Mouse (Mus musculus): ENCODE measurements around the gene Il2rb. TPM values are rescaled to one million over a fixed set of nuclear protein-coding genes. Genes with fewer than 3 reads are reported as not detected.

Gene Il2rb
- polyA plus RNA-seq, 1 experiment from 2014 or later: not detected

DNA sequence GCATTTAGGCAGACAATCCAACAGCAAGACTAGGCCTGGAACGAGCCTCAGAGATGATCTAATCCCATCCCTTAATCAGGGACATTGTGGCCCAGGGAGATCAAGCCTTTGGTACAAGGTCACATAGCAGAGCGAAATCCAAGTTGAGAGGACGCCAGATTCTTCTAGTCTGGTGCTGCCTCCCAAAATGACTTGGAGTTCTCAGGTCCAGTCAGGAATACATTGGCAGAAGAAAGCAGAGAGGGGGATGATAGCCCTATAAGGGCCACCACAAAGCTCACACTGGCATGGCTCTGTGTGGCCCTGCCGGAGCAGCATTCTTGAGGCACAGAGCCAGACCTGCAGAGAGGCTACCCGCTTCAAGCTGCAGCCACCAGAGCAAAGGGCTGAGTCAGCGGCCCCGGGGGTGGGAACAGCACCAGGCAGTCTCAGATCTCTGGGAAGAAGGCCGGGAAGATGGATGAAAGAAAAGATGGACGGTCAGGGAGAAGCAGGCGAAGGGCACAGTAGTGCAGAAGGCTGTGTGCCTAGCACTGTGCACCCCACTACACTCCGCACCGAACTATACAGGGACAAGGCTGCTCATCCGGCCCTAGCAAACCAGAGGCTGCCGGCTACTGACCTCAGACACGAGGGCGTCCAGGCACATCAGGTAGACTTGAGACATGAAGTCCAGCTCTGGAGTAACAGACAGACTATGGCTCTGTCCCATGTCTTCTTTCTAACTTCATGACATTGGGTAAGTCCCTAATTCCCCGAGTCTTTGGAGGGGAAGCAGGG lies 35.8 kb upstream of the Il2rb start, which contains the start of gene C1qtnf6:
Gene C1qtnf6, minus strand, starts transcription at position 746 of the 780 bp plus-strand sequence.
- peak within 1 kb of the TSS; percentile 85 for H3K27ac ChIP-seq
- WGBS: 75% methylated on average over 17 of the region's 17 CpGs

DNA sequence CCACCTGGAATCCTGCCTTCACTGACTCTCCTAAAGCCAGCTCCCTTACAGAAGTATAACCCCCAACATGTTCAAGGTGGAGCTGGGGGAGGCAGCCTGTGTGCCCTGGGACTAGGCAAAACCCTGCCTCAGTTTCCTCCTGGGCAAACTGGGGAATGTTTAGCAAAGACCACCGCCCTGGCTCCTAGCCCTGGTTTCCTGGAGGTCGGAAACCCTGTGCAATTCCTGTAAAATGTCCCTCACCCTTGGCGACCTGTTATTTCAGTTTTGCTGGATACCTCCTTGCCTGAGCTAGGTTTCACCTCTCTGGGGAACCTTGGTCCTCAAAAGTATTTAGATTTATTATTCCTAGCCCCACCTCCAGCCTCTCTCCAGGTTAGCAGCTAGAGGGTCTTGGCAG lies 35.1 kb upstream of the Il2rb start:
- peaks cover 40% of the 10 kb centered on the region for H3K4me1 ChIP-seq
- H3K27me3 ChIP-seq (ENCODE audit: poor library complexity, severe bottlenecking): peaks cover 22% of the 10 kb centered on the region
- no peaks in the 10 kb centered on the region for H3K36me3 ChIP-seq (replicated peaks)
- H3K27ac ChIP-seq: peak overlapping the region; percentile 86; the same call in 1 of the 2 replicates
- WGBS: 68% methylated on average over 3 of the region's 3 CpGs
- no peak for DNase-seq (ENCODE audit: extremely low spot score, low spot score)
- H3K9me3 ChIP-seq: no peaks in the 10 kb centered on the region
- peak overlapping the region; percentile 50; the same call in 1 of the 2 replicates for H3K4me3 ChIP-seq

More for the DNA sequence above, 35.8 kb upstream of the Il2rb start, which contains the start of gene C1qtnf6:
- Histone ChIP-seq H3K27me3 (ENCODE audit: poor library complexity, severe bottlenecking) (peaks cover 22% of the 10 kb centered on the region), H3K4me3 (peak within 1 kb of the TSS; percentile 53), H3K4me1 (peaks cover 46% of the 10 kb centered on the region), H3K9me3 (no peaks in the 10 kb centered on the region), H3K36me3 (replicated peaks) (no peaks in the 10 kb centered on the region)
- no peak for DNase-seq (ENCODE audit: extremely low spot score, low spot score)

DNA sequence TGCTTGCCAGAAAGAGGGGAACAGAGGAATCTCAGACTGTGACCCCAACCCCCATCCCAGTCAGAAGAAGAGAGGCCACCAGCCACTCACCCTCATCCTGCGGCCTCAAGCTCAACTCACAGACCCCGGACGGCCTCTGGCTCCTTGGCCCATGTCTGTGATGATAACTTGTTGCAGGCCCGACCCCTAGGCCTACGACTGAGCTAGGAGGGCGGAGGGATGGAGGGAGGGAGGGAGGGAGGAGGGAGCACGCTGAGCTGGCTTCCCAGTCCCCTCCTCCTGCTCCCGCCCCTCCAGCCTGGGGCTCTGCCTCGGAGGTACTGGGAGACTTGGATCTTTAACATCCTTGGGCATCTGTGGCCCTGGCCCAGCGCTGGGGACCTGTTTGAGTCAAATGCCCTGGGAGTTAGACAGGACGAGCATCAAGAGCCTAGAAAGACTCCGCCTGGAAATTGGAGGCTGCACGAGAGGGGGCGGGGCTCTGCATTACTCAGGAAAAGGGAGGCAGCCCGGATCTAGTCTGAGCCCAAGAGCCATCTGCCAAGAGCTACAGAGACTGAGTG lies 34.4 kb upstream of the Il2rb start:
- Histone ChIP-seq H3K4me1 (peaks cover 42% of the 10 kb centered on the region), H3K9me3 (no peaks in the 10 kb centered on the region), H3K36me3 (replicated peaks) (no peaks in the 10 kb centered on the region), H3K4me3 (peak overlapping the region; percentile 50), H3K27me3 (ENCODE audit: poor library complexity, severe bottlenecking) (peaks cover 22% of the 10 kb centered on the region), H3K27ac (peak overlapping the region; percentile 86)
- peak; percentile 67 for DNase-seq (ENCODE audit: extremely low spot score, low spot score)
- WGBS: under 1% methylated on average over 15 of the region's 15 CpGs

DNA sequence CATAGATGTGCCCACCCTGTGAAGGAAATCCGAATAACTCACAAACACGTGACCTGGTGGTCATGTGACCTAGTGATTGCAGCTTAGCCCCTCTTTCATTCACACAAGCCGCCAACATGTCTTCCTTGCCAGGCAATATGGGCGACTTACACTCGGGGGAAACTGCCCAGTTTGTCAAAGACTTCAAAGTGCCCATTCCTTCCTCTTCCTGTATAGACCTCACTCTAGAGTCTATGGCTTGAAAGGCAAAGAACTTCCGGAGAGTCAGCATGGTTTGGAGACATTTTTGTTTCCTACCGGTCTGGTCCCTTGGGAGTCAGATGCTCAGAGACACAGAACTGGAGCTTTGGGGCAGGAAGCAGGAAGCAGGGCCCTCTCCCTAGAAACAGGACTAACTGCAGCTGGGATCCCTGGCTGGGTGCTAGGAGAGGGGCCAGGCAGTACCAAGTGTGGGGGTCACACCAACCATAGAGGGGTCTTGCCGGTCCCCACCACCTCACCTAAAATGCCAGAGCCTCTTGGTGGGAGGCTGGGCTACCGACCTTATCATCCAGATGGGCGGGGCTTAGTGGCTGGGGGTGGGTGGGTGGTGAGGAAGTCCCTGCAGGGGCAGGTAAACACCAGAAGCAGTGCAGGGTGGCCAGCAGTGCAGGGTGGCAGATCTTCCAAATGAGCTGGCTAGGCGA lies 33.8 kb upstream of the Il2rb start:
- Histone ChIP-seq H3K4me1 (peaks cover 48% of the 10 kb centered on the region), H3K27ac (peak overlapping the region; percentile 86), H3K4me3 (peak overlapping the region; percentile 50), H3K9me3 (no peaks in the 10 kb centered on the region), H3K27me3 (ENCODE audit: poor library complexity, severe bottlenecking) (peaks cover 22% of the 10 kb centered on the region), H3K36me3 (replicated peaks) (no peaks in the 10 kb centered on the region)
- no peak for DNase-seq (ENCODE audit: extremely low spot score, low spot score)
- WGBS: 54% methylated on average over 11 of the region's 11 CpGs

DNA sequence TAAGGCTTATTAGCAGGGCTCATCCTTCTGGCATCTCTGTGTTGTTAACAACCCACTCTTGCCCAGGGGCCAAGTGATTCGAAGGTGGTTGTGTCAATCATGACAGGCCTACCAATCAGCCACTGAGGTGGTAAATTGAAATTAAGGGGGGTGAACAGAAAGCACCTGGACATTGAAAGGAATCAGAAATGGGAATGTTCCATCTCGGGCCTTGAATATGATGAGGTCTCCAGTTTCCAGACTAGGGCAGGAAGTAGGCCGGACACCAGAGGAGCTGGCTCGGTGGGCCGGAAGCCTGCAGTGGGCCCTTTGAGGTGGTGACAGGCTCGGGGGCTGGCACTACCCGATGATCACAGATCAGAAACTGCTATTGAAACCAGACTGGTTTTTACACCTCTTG lies 32.9 kb upstream of the Il2rb start:
- WGBS: 87% methylated on average over 7 of the region's 7 CpGs
- H3K4me1 ChIP-seq: peaks cover 51% of the 10 kb centered on the region

DNA sequence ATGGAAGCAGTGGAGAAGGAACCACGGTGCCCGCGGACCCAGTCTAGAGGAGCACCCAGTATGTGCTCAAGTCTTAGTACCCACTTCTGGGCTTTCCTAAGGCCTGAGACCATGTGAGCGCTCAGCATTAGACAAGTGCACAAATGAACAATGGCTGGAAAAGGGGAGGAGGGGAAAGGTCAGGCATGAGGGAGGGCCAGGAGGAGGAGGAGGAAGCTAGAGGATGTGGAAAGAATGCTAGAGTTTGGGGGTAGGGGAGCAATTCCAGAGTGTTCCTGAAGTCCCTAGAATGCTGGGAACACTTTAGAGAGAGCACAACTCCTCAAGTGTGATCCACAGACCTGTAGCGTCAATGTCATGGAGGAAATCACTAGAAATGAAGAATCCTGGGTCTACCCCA lies 29.1 kb upstream of the Il2rb start:
- WGBS: 90% methylated on average over 5 of the region's 5 CpGs
- H3K36me3 ChIP-seq (replicated peaks): no peaks in the 10 kb centered on the region
- no peak overlapping the region for H3K4me3 ChIP-seq
- H3K9me3 ChIP-seq: no peaks in the 10 kb centered on the region
- no peak overlapping the region for H3K27ac ChIP-seq
- H3K4me1 ChIP-seq: peaks cover 38% of the 10 kb centered on the region
- H3K27me3 ChIP-seq (ENCODE audit: poor library complexity, severe bottlenecking): no peaks in the 10 kb centered on the region
- no peak for DNase-seq (ENCODE audit: extremely low spot score, low spot score)

More for the DNA sequence above, 32.9 kb upstream of the Il2rb start:
- Histone ChIP-seq H3K36me3 (replicated peaks) (no peaks in the 10 kb centered on the region), H3K27me3 (ENCODE audit: poor library complexity, severe bottlenecking) (peaks cover 21% of the 10 kb centered on the region), H3K4me3 (no peak overlapping the region), H3K9me3 (no peaks in the 10 kb centered on the region), H3K27ac (no peak overlapping the region)
- DNase-seq (ENCODE audit: extremely low spot score, low spot score): no peak

DNA sequence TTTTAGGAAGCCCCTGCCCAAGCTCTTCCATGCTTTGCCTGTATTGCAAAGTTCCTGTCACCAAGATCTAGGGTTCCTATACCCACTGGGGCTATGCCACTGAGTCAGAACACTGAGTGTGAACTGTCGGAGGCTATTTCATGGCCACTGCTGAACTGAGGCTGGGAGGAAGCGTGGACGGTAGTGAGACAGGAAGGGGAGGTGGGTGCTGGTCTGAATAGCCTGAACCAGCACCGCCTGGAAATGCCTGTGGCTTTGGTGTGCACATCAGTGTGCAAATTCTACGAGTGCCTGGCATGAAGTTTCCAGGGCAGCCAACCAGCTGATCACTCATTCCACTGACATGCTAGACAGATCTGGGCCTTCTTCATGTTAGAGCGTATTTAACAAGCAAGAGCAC lies 26.8 kb upstream of the Il2rb start:
- no peaks in the 10 kb centered on the region for H3K9me3 ChIP-seq
- no peak overlapping the region for H3K27ac ChIP-seq
- no peaks in the 10 kb centered on the region for H3K27me3 ChIP-seq (ENCODE audit: poor library complexity, severe bottlenecking)
- WGBS: 85% methylated on average over 6 of the region's 6 CpGs
- DNase-seq (ENCODE audit: extremely low spot score, low spot score): no peak
- no peak overlapping the region for H3K4me3 ChIP-seq
- H3K4me1 ChIP-seq: peaks cover 38% of the 10 kb centered on the region
- no peaks in the 10 kb centered on the region for H3K36me3 ChIP-seq (replicated peaks)

DNA sequence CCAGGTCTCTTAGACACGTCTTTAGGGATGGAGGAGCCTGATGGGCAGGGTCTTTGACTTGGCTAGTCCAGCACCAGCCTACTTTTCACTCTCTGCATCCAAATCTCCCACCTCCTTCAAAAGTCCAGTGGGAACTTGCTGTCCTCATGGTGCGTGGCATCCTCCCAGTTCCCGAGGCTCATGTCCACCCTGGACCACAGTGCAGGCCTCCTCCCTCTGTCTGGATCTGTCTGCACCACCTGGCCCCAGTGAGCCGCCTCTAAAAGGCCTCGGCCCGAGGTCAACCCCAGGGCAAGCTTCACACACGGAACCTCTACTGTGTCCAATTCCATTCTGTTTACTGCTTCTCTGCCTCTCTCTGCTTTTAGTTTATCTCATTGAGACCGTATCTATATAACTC lies 26.3 kb upstream of the Il2rb start:
- 71% methylated on average over 8 of the region's 8 CpGs for WGBS

DNA sequence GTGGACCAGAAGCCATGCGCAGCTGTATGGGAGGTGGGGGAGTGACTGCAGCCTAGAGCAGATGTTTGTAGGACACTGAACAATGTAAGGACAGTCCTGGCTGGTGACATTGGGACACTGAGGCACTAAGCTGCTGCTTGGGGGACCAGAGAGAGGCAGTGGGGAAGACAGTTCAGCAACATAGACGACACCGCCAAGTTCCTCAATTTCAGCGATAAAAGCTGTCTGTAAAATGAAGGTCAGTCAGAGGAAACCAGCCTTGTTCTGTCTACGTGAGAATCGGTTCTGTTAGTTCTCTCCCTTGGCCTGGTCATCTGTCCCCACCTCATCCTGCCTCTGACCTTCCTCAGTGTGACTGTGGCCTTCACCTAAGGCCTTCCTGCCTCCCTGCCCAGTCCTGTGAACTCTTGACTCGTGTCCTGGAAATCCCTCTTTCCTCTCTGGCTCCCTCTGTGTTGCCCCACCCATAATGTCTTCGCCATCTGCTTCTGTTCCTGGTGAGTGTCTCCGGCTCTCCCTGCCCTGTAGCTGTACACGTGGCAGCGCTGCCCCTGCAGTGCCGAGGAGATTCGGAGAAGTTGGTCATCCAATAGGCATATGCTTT lies 25.1 kb upstream of the Il2rb start:
- no peaks in the 10 kb centered on the region for H3K27me3 ChIP-seq (ENCODE audit: poor library complexity, severe bottlenecking)
- H3K9me3 ChIP-seq: no peaks in the 10 kb centered on the region
- 79% methylated on average over 13 of the region's 13 CpGs for WGBS
- no peak overlapping the region for H3K4me3 ChIP-seq
- H3K27ac ChIP-seq: no peak overlapping the region
- H3K36me3 ChIP-seq (replicated peaks): no peaks in the 10 kb centered on the region
- H3K4me1 ChIP-seq: peaks cover 45% of the 10 kb centered on the region
- no peak for DNase-seq (ENCODE audit: extremely low spot score, low spot score)

More for the DNA sequence above, 26.3 kb upstream of the Il2rb start:
- no peak for DNase-seq (ENCODE audit: extremely low spot score, low spot score)
- Histone ChIP-seq H3K27me3 (ENCODE audit: poor library complexity, severe bottlenecking) (no peaks in the 10 kb centered on the region), H3K27ac (no peak overlapping the region), H3K4me3 (no peak overlapping the region), H3K4me1 (peaks cover 38% of the 10 kb centered on the region), H3K36me3 (replicated peaks) (no peaks in the 10 kb centered on the region), H3K9me3 (no peaks in the 10 kb centered on the region)

DNA sequence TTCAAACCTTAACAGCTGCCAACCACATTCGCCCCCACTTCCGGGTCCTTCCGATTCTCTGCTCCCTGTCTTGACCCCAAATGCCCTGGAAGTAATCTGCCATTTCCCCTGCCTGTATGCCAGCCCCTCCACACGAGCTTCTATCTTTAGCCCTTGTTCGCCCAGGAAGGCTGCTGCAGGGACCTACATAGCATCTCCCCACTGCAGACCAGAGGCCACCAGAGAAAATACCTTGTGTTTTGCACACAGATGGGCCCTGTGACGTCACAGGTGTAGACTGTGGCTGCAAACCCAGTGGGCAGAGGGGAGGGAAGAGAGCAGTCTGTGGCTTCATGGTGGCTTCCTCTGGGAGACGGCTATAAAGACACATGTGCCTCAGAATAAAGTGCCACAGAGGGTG lies 23.1 kb upstream of the Il2rb start:
- Histone ChIP-seq H3K4me3 (no peak overlapping the region), H3K36me3 (replicated peaks) (no peaks in the 10 kb centered on the region), H3K27me3 (ENCODE audit: poor library complexity, severe bottlenecking) (no peaks in the 10 kb centered on the region), H3K4me1 (peaks cover 45% of the 10 kb centered on the region), H3K9me3 (no peaks in the 10 kb centered on the region), H3K27ac (no peak overlapping the region)
- DNase-seq (ENCODE audit: extremely low spot score, low spot score): no peak
- WGBS: 65% methylated on average over 7 of the region's 7 CpGs

DNA sequence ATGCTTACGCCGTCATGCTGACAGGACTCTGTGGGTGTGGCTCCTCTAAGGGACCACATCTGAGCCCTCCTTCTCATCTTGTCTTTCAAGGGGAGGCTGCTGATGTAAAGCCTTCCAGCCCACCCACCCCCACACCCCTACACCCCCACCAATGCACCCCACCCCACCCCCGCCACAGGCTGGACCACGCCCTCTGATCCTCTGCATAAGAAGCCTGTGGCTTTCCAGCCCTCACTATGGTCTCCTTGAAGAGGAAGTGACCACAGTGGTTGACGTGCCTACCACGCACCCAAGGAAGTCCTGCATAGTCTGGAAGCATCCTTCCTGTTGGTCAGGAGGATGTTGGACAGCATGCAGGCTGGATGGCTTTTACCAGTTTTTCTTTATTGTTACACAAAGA lies 20.7 kb upstream of the Il2rb start:
- no peak for DNase-seq (ENCODE audit: extremely low spot score, low spot score)

DNA sequence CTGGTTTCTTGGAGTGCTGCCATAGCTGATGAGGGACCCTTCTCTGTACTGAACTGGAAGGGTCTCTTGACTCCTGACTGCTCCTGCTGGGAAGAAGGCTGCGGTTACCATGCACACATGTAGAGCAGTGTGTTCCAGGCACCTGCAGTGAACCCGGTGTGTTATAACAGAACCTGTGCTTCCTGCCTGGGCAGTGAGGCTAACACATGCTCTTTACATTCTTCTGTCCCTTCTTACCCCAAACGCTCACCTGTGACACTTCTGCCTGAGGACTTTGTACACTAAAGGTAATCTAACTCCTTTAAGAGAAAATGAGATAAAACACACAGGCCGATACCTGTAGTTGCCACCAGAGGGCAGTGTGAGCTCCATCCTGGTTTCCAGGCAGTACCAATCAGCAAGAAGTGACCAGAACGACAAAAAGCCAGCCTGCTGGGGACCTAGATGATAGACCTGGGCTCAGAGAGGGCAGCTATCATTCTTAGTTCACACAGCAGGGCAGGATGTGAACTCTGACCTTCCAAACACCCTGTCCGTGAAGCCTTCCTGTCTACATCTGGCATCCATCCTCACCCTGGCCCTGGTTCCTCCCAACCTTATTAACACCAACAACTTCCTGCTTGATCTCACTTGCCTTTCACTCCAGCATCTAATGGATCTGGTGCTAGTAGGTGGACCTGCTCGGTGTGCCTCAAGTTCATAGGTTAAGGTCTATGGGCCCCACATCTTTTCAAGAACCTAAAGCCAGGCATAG lies 19.5 kb upstream of the Il2rb start:
- WGBS: 36% methylated on average over 7 of the region's 7 CpGs
- peaks cover 35% of the 10 kb centered on the region for H3K4me1 ChIP-seq
- H3K4me3 ChIP-seq: no peak overlapping the region

More for the DNA sequence above, 20.7 kb upstream of the Il2rb start:
- no peaks in the 10 kb centered on the region for H3K27me3 ChIP-seq (ENCODE audit: poor library complexity, severe bottlenecking)
- no peaks in the 10 kb centered on the region for H3K36me3 ChIP-seq (replicated peaks)
- H3K27ac ChIP-seq: no peak overlapping the region
- peaks cover 35% of the 10 kb centered on the region for H3K4me1 ChIP-seq
- H3K4me3 ChIP-seq: no peak overlapping the region
- H3K9me3 ChIP-seq: no peaks in the 10 kb centered on the region
- WGBS: 88% methylated on average over 6 of the region's 6 CpGs

More for the DNA sequence above, 19.5 kb upstream of the Il2rb start:
- no peaks in the 10 kb centered on the region for H3K9me3 ChIP-seq
- H3K27ac ChIP-seq: peak overlapping the region; percentile 27; the same call in 1 of the 2 replicates
- no peaks in the 10 kb centered on the region for H3K36me3 ChIP-seq (replicated peaks)
- no peaks in the 10 kb centered on the region for H3K27me3 ChIP-seq (ENCODE audit: poor library complexity, severe bottlenecking)
- peak; percentile 78 for DNase-seq (ENCODE audit: extremely low spot score, low spot score)
